Mouse (Mus musculus): ENCODE measurements at regions not wholly inside any gene's neighbourhood (a gene's known extent, or its start where the extent isn't known, plus 50 kb on each side); places are given as distances from the start of the nearest gene placed in this dataset.

DNA sequence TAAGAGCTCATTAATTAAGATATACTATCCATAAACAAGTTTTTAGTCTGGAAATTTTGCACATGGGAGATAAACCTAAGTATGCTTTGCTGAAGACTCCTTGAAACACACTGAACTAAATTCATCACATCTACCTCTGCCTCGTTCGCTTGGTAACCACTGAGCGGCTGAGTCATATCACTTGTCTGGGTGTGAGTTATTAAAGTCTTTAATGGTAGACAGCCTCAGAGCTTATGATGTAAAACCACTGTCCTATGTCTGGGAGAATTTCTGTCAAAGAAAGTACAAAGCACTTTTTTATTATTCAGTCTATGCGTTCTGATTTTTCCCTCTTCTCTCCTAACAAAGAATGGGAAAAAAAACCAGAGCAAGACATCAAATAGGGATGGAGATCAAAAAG, 207.3 kb downstream of the Arl4a start:
- H3K36me3 ChIP-seq, result no peaks in the 10 kb centered on the region
- no peak for ATAC-seq (replicated peaks)
- 85% methylated on average over 4 of the region's 4 CpGs for WGBS
- H3K4me2 ChIP-seq (replicated peaks), result no peak overlapping the region
- H3K9ac ChIP-seq (replicated peaks), result no peak overlapping the region
- H3K4me1 ChIP-seq, result no peaks in the 10 kb centered on the region
- no peak overlapping the region for H3K27ac ChIP-seq (replicated peaks)
- H3K4me3 ChIP-seq, result no peak overlapping the region
- H3K9me3 ChIP-seq, result no peaks in the 10 kb centered on the region
- H3K27me3 ChIP-seq, result no peaks in the 10 kb centered on the region

DNA sequence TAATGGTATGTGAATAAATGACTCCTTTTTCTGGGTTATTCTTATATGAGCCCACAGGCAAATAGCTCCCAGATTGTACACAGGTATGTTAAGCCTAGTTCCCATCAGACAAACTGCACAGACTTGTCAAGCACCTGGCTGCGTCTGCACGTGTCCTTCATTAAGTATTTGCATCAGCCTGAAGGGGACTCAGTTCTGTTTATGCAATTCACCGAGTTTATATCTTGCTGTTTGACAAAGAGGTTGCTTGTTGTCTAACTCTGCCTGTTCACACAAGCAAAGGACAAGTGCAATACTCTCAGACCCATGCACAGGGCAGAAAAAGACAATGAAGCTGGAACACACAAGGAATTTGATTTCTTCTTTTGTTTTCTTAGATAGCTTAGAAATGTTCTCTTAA, 215.2 kb downstream of the Arl4a start:
- H3K9ac ChIP-seq (replicated peaks), result no peak overlapping the region
- 80% methylated on average over 3 of the region's 3 CpGs for WGBS
- no peak overlapping the region for H3K27ac ChIP-seq (replicated peaks)
- no peaks in the 10 kb centered on the region for H3K9me3 ChIP-seq
- no peak for ATAC-seq (replicated peaks)
- no peaks in the 10 kb centered on the region for H3K27me3 ChIP-seq
- H3K4me2 ChIP-seq (replicated peaks), result no peak overlapping the region
- H3K4me3 ChIP-seq, result no peak overlapping the region
- no peaks in the 10 kb centered on the region for H3K4me1 ChIP-seq
- no peaks in the 10 kb centered on the region for H3K36me3 ChIP-seq

DNA sequence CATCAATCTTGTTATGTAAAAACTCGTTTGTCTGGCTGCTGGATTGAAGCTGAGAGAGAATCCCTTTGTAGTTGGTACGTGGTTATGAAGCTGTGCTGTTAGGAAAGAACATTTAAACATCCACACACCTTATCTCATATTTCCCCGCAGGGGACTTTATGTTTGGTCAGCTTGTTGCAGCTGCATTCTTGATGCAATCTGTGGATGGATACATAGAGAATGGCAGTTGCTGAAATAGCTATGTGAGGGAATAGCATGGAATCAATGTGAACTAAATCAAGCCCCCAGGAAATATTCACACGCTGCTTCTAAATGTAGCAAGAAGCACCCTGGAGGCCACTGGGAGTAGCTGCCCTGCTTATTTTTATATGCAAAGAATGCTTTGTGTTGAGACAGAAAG, 236.3 kb downstream of the Arl4a start:
- 64% methylated on average over 4 of the region's 4 CpGs for WGBS
- H3K36me3 ChIP-seq, result no peaks in the 10 kb centered on the region
- no peak overlapping the region for H3K9ac ChIP-seq (replicated peaks)
- H3K27ac ChIP-seq (replicated peaks), result no peak overlapping the region
- no peak overlapping the region for H3K4me2 ChIP-seq (replicated peaks)
- no peak overlapping the region for H3K4me3 ChIP-seq
- H3K27me3 ChIP-seq, result no peaks in the 10 kb centered on the region
- no peaks in the 10 kb centered on the region for H3K9me3 ChIP-seq
- H3K4me1 ChIP-seq, result 0 out of 2 replicates have a peak, but pooled peaks cover 3% of the 10 kb centered on the region
- no peak for ATAC-seq (replicated peaks)

DNA sequence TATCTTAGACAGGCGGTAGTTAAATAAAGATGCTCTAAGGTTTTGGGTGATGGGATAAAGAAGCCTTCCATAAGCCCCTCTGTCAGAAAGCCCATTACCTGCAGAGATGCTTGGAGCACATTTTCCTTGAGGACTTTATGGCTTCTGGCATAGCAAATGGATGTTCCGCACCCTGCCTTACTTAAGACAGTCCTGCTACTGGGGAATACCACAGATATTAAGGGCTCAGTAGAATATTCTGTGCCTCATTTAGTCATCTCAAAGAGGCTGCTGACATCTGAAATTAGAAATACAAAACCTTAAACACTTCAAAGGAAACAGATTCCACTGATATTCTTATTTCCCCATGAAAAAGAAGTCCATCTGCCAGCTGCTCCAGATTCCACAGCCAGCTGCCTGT, 240.0 kb downstream of the Arl4a start:
- no peak for ATAC-seq (replicated peaks)

GRCm38 (mm10) chr12:39796939-39797338, 240.9 kb downstream of the Arl4a start:
- H3K9me3 ChIP-seq, result no peaks in the 10 kb centered on the region
- ATAC-seq (replicated peaks), result no peak
- 0 out of 2 replicates have a peak, but pooled peaks cover 3% of the 10 kb centered on the region for H3K4me1 ChIP-seq
- 55% methylated on average over 3 of the region's 3 CpGs for WGBS
- H3K4me2 ChIP-seq (replicated peaks), result no peak overlapping the region
- H3K27me3 ChIP-seq, result no peaks in the 10 kb centered on the region
- no peak overlapping the region for H3K27ac ChIP-seq (replicated peaks)
- H3K36me3 ChIP-seq, result no peaks in the 10 kb centered on the region
- no peak overlapping the region for H3K4me3 ChIP-seq
- H3K9ac ChIP-seq (replicated peaks), result no peak overlapping the region

More for the DNA sequence above, 240.0 kb downstream of the Arl4a start:
- no peaks in the 10 kb centered on the region for H3K27me3 ChIP-seq
- H3K4me2 ChIP-seq (replicated peaks), result no peak overlapping the region
- no peak overlapping the region for H3K4me3 ChIP-seq
- no peaks in the 10 kb centered on the region for H3K36me3 ChIP-seq
- H3K4me1 ChIP-seq, result 0 out of 2 replicates have a peak, but pooled peaks cover 3% of the 10 kb centered on the region
- no peak overlapping the region for H3K9ac ChIP-seq (replicated peaks)
- no peak overlapping the region for H3K27ac ChIP-seq (replicated peaks)
- no peaks in the 10 kb centered on the region for H3K9me3 ChIP-seq
- 89% methylated on average over 2 of the region's 2 CpGs for WGBS

DNA sequence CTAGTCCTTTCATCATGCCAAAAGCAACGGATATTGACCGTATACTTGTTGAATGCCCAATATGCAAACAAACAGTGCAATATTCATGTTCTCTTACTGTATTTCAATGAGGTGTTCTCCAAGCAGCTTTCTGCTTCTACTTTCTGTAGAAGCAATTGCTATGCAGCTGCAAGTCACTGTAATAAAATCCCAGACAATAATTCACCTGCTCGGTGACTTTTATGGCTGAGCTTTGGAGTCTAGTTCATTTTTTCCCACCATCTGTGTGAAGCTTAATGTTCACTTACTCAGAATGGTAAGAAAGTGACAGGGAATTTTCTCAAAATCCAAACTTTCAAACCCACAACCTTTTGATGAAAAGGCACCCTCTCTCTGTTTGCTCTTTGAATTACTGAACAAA, 252.8 kb downstream of the Arl4a start:
- no peak overlapping the region for H3K4me2 ChIP-seq (replicated peaks)
- WGBS, result 93% methylated on average over 3 of the region's 3 CpGs

GRCm38 (mm10) chr12:39784532-39784931, 253.3 kb downstream of the Arl4a start:
- Histone ChIP-seq H3K9ac (replicated peaks) (no peak overlapping the region), H3K9me3 (no peaks in the 10 kb centered on the region), H3K27me3 (no peaks in the 10 kb centered on the region), H3K36me3 (no peaks in the 10 kb centered on the region), H3K4me2 (replicated peaks) (no peak overlapping the region), H3K27ac (replicated peaks) (no peak overlapping the region), H3K4me1 (0 out of 2 replicates have a peak, but pooled peaks cover 6% of the 10 kb centered on the region), H3K4me3 (no peak overlapping the region)
- ATAC-seq (replicated peaks), result no peak
- WGBS, result 85% methylated on average over 3 of the region's 3 CpGs

More for the DNA sequence above, 252.8 kb downstream of the Arl4a start:
- Histone ChIP-seq H3K4me1 (0 out of 2 replicates have a peak, but pooled peaks cover 6% of the 10 kb centered on the region), H3K9ac (replicated peaks) (no peak overlapping the region), H3K36me3 (no peaks in the 10 kb centered on the region), H3K4me3 (no peak overlapping the region), H3K9me3 (no peaks in the 10 kb centered on the region), H3K27ac (replicated peaks) (no peak overlapping the region), H3K27me3 (no peaks in the 10 kb centered on the region)
- ATAC-seq (replicated peaks), result no peak

DNA sequence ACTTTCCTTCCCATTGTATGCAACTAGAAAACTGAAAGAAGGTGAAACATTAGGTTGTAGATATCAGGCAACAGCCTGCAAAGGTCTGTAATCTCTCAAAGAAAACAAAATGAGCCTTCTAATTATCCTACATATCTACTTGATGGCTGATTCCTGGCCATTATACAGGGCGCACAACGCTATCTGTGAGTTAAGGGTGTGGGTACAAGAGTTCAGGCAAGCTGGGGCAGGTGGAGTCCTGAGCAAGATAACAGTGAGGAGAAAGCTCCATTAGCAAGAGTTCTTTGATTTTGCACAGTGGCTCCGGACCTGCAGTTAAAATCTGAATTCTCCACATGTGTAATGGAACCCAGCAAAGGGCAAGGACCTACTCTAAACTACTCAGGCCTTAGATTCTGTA, 261.7 kb downstream of the Arl4a start:
- no peak for ATAC-seq (replicated peaks)
- no peaks in the 10 kb centered on the region for H3K36me3 ChIP-seq
- no peak overlapping the region for H3K4me2 ChIP-seq (replicated peaks)
- no peak overlapping the region for H3K4me3 ChIP-seq
- no peaks in the 10 kb centered on the region for H3K27me3 ChIP-seq
- H3K9me3 ChIP-seq, result no peaks in the 10 kb centered on the region
- no peak overlapping the region for H3K27ac ChIP-seq (replicated peaks)
- H3K4me1 ChIP-seq, result 0 out of 2 replicates have a peak, but pooled peaks cover 6% of the 10 kb centered on the region
- WGBS, result 93% methylated on average over 3 of the region's 3 CpGs
- H3K9ac ChIP-seq (replicated peaks), result no peak overlapping the region

GRCm38 (mm10) chr12:39766988-39767387, 270.8 kb downstream of the Arl4a start:
- Histone ChIP-seq H3K9me3 (no peaks in the 10 kb centered on the region), H3K4me2 (replicated peaks) (no peak overlapping the region), H3K27ac (replicated peaks) (no peak overlapping the region), H3K4me3 (no peak overlapping the region), H3K36me3 (no peaks in the 10 kb centered on the region), H3K4me1 (no peaks in the 10 kb centered on the region), H3K9ac (replicated peaks) (no peak overlapping the region), H3K27me3 (no peaks in the 10 kb centered on the region)
- WGBS, result 70% methylated on average over 11 of the region's 11 CpGs
- no peak for ATAC-seq (replicated peaks)

GRCm38 (mm10) chr12:39763529-39763928, 274.3 kb downstream of the Arl4a start:
- Histone ChIP-seq H3K4me2 (replicated peaks) (no peak overlapping the region), H3K36me3 (no peaks in the 10 kb centered on the region), H3K4me1 (no peaks in the 10 kb centered on the region), H3K9ac (replicated peaks) (no peak overlapping the region), H3K4me3 (no peak overlapping the region), H3K27ac (replicated peaks) (no peak overlapping the region), H3K27me3 (no peaks in the 10 kb centered on the region), H3K9me3 (no peaks in the 10 kb centered on the region)
- ATAC-seq (replicated peaks), result no peak
- WGBS, result 92% methylated on average over 3 of the region's 3 CpGs

DNA sequence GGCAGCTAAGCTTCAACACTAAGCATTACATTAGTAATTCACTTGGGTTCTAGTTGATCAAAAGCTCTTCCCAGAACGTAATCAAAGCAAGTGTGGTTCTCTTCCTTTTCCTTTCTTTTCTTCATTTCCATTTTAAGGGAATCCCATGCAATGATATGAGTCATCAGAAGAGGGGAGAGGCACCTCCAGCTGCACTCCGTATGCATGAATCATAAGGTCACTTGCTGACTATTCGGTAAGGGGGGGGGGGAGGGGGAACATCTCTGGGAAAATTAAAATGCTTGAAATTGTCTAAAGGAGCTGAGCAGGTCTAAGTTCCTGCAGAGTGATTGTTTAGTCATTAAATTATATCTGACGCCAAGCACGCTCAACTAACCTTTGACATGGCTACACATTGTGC, 275.9 kb downstream of the Arl4a start:
- Histone ChIP-seq H3K27ac (replicated peaks) (no peak overlapping the region), H3K36me3 (no peaks in the 10 kb centered on the region), H3K9me3 (no peaks in the 10 kb centered on the region), H3K27me3 (no peaks in the 10 kb centered on the region), H3K4me1 (no peaks in the 10 kb centered on the region), H3K4me3 (no peak overlapping the region), H3K4me2 (replicated peaks) (no peak overlapping the region), H3K9ac (replicated peaks) (no peak overlapping the region)
- ATAC-seq (replicated peaks), result no peak
- WGBS, result 76% methylated on average over 5 of the region's 5 CpGs

- no peaks in the 10 kb centered on the region for H3K36me3 ChIP-seq
- ATAC-seq (replicated peaks), result no peak
- 72% methylated on average over 1 of the region's 1 CpGs for WGBS
- no peak overlapping the region for H3K27ac ChIP-seq (replicated peaks)
- H3K9me3 ChIP-seq, result no peaks in the 10 kb centered on the region
- H3K4me3 ChIP-seq, result no peak overlapping the region
- H3K4me1 ChIP-seq, result no peaks in the 10 kb centered on the region
- H3K4me2 ChIP-seq (replicated peaks), result no peak overlapping the region
- no peak overlapping the region for H3K9ac ChIP-seq (replicated peaks)
- H3K27me3 ChIP-seq, result no peaks in the 10 kb centered on the region
Observed at GRCm38 (mm10) chr12:39761326-39761725, 276.5 kb downstream of the Arl4a start.

DNA sequence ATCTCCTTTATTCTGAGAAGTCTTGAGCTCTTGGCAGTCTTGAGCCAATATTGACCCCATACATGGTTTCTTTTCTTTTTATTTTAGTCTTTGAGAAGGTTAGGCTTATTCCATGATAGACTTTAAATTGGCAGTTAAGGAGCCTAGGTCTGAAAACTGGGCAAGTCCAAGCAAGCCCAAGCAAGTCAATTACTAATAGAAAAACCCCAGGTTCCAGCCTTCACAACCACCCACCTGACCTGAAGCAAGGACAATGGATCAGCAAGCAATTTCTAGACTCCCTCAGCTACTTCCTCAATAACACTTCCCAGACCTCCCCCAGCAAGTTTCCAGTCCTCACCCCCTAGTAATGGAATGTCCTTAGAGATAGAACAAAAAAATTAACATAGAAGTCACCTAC, 279.9 kb downstream of the Arl4a start:
- Histone ChIP-seq H3K4me3 (no peak overlapping the region), H3K27ac (replicated peaks) (no peak overlapping the region)

More for the DNA sequence above, 279.9 kb downstream of the Arl4a start:
- Histone ChIP-seq H3K9ac (replicated peaks) (no peak overlapping the region), H3K4me2 (replicated peaks) (no peak overlapping the region), H3K36me3 (no peaks in the 10 kb centered on the region), H3K27me3 (no peaks in the 10 kb centered on the region), H3K9me3 (no peaks in the 10 kb centered on the region), H3K4me1 (no peaks in the 10 kb centered on the region)
- no peak for ATAC-seq (replicated peaks)
